Mouse (Mus musculus): ENCODE results near the gene Ggta1. TPM values are rescaled to one million over a fixed set of nuclear protein-coding genes. Genes with fewer than 3 reads are reported as not detected.

Gene Ggta1
- total and polyA plus RNA-seq, 3 experiments, result 40.5 to 55.8 (median 46.9) TPM

DNA sequence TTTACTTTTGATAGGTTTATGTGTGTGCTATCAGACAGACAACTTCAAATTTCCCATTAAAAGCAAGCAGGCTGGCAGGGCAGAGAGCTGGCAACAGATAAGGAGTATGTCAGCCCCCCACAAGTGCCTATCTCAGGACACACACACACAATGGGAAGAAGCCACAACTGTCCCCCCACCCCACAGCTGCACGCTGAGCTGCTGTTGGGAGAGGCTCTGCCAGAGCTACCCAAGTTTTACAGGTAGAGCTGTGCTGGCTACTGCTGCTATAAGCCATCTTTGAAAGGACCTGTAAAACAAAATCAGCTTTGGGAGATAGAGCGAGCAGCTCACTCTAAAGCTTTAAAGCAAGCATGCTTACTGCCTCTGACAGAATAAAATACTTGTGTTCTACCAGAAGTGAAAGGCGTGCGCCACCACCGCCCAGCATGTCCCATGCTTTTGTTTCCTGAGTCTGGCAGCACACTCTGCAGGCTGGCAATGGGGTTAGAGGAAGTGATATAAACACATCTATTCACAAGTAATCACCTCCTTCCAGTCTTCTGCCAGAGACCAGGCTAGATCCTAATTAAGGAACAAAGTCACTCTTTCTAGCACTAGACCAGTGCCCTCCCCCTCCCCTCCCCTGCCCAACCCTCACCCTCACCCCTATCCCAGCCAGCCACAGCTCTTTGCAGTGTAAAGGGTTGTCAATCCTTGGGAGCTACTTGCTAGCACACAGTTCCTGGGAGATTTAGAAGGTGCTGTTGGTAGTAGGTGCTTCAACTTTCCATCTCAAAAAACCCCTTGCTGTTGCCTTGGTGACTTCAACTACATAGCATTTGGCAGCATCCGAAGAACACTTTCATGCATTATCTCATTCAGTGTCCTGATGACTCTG, 43.5 kb upstream of the Ggta1 start:
- H3K4me2 ChIP-seq (ENCODE audit: insufficient read depth, low read depth, poor library complexity, severe bottlenecking), result no peak overlapping the region
- no peak for TF ChIP-seq MEF2A (IDR thresholded peaks at IDR 0.05; ENCODE audit: borderline replicate concordance, low read depth, low read length)
- H3K9me3 ChIP-seq (replicated peaks; ENCODE audit: low read length), result no peaks in the 10 kb centered on the region
- H3K27ac ChIP-seq (ENCODE audit: insufficient read depth, low read depth), result no peak overlapping the region
- H3K36me3 ChIP-seq (replicated peaks in 1 of 2; ENCODE audit: control insufficient read depth in 1 of 2, insufficient read depth in 1 of 2, low read length in 1 of 2), result no peaks in the 10 kb centered on the region
- dilution Hi-C loops (cut with MboI; ENCODE audit: extremely low pct_ligation_motif_present, extremely low pct_unique_long_range_greater_than_20kb, low sequenced_read_pairs) (no loop called here), in situ Hi-C loops (cut with MboI; ENCODE audit: low pct_ligation_motif_present, low pct_unique_long_range_greater_than_20kb, low sequenced_read_pairs) (loop anchor here (10.0 kb wide), 1 partner anchor 212 kb away; no protein-coding TSS in a partner anchor)
- no peak for DNase-seq (ENCODE audit: extremely low read depth)
- H3K4me1 ChIP-seq (ENCODE audit: control insufficient read depth in 1 of 2, insufficient read depth in 2 of 2), result peaks cover 25 to 88% of the 10 kb centered on the region in 2 experiments
- H3K27me3 ChIP-seq (replicated peaks), result no peaks in the 10 kb centered on the region
- no peak overlapping the region for H3K4me3 ChIP-seq (replicated peaks in 1 of 3; ENCODE audit: low read depth in 2 of 3, low read length in 2 of 3, poor library complexity in 1 of 3)
- no peak overlapping the region for H3K9ac ChIP-seq (ENCODE audit: insufficient read depth, low read depth)
- H3K79me2 ChIP-seq (replicated peaks; ENCODE audit: control insufficient read depth, extremely low read depth, insufficient read depth, poor library complexity, severe bottlenecking), result no peaks in the 10 kb centered on the region

- peak; percentile 49 for TF ChIP-seq ZNF384 (IDR thresholded peaks at IDR 0.05; ENCODE audit: low read depth, low read length)
- TF ChIP-seq IRF4 (IDR thresholded peaks at IDR 0.05; ENCODE audit: low read depth, low read length), result no peak
- H3K36me3 ChIP-seq (replicated peaks in 1 of 2; ENCODE audit: control insufficient read depth in 1 of 2, insufficient read depth in 1 of 2, low read length in 1 of 2), result no peaks in the 10 kb centered on the region
- no peak for DNase-seq (ENCODE audit: extremely low read depth)
- H3K4me2 ChIP-seq (ENCODE audit: insufficient read depth, low read depth, poor library complexity, severe bottlenecking), result no peak overlapping the region
- dilution Hi-C loops (cut with MboI; ENCODE audit: extremely low pct_ligation_motif_present, extremely low pct_unique_long_range_greater_than_20kb, low sequenced_read_pairs) (no loop called here), in situ Hi-C loops (cut with MboI; ENCODE audit: low pct_ligation_motif_present, low pct_unique_long_range_greater_than_20kb, low sequenced_read_pairs) (loop anchor here (10.0 kb wide), 1 partner anchor 211 kb away; no protein-coding TSS in a partner anchor)
- peaks cover 4% of the 10 kb centered on the region for H3K9me3 ChIP-seq (replicated peaks; ENCODE audit: low read length)
- H3K27me3 ChIP-seq (replicated peaks), result no peaks in the 10 kb centered on the region
- no peak overlapping the region for H3K4me3 ChIP-seq (replicated peaks in 1 of 3; ENCODE audit: low read depth in 2 of 3, low read length in 2 of 3, poor library complexity in 1 of 3)
- H3K27ac ChIP-seq (ENCODE audit: insufficient read depth, low read depth), result no peak overlapping the region
- H3K4me1 ChIP-seq (ENCODE audit: control insufficient read depth in 1 of 2, insufficient read depth in 2 of 2), result peaks cover 25 to 86% of the 10 kb centered on the region in 2 experiments
- no peaks in the 10 kb centered on the region for H3K79me2 ChIP-seq (replicated peaks; ENCODE audit: control insufficient read depth, extremely low read depth, insufficient read depth, poor library complexity, severe bottlenecking)
- H3K9ac ChIP-seq (ENCODE audit: insufficient read depth, low read depth), result no peak overlapping the region
These were observed 42.7 kb upstream of the Ggta1 start for GRCm38 (mm10) chr2:35505519-35506286.

DNA sequence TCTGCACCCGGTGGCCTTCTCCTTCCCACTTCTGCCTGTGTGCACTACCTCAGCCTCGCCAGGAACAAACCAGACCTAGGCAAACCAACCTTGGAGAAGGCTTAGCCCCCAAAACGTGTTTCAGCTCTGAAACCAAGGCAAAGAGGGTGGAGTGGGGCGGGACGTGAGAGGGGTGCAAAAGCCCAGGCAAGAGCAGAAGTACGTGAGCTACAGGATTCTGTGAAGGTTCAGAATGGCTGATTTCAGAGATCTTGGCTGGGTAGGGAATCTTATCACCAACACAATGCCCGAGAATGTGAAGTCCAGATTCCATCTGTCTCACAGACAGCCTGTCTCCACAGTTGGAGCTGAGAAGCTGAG, 41.4 kb upstream of the Ggta1 start:
- H3K79me2 ChIP-seq (replicated peaks; ENCODE audit: control insufficient read depth, extremely low read depth, insufficient read depth, poor library complexity, severe bottlenecking), result no peaks in the 10 kb centered on the region
- H3K4me2 ChIP-seq (ENCODE audit: insufficient read depth, low read depth, poor library complexity, severe bottlenecking), result no peak overlapping the region
- dilution Hi-C loops (cut with MboI; ENCODE audit: extremely low pct_ligation_motif_present, extremely low pct_unique_long_range_greater_than_20kb, low sequenced_read_pairs) (no loop called here), in situ Hi-C loops (cut with MboI; ENCODE audit: low pct_ligation_motif_present, low pct_unique_long_range_greater_than_20kb, low sequenced_read_pairs) (loop anchor here (10.0 kb wide), 1 partner anchor 210 kb away; no protein-coding TSS in a partner anchor)
- no peaks in the 10 kb centered on the region for H3K27me3 ChIP-seq (replicated peaks)
- no peak for TF ChIP-seq MEF2A (IDR thresholded peaks at IDR 0.05; ENCODE audit: borderline replicate concordance, low read depth, low read length)
- TF ChIP-seq USF2 (conservative IDR thresholded peaks at IDR 0.05; ENCODE audit: low read depth, low read length), result no peak
- TF ChIP-seq TCF12 (IDR thresholded peaks at IDR 0.05; ENCODE audit: low read depth, low read length), result no peak
- no peak for TF ChIP-seq CTCF (conservative IDR thresholded peaks at IDR 0.05 in 1 of 2, IDR thresholded peaks at IDR 0.05 in 1 of 2; ENCODE audit: low read depth in 2 of 2, low read length in 2 of 2)
- no peak for TF ChIP-seq SMC3 (IDR thresholded peaks at IDR 0.05; ENCODE audit: low read depth, low read length)
- no peak for TF ChIP-seq RCOR1 (conservative IDR thresholded peaks at IDR 0.05; ENCODE audit: low read depth, low read length)
- no peak for TF ChIP-seq POLR2A (IDR thresholded peaks at IDR 0.05; ENCODE audit: low read depth, low read length)
- TF ChIP-seq NRF1 (IDR thresholded peaks at IDR 0.05; ENCODE audit: low read depth, low read length), result no peak
- TF ChIP-seq MAFK (IDR thresholded peaks at IDR 0.05; ENCODE audit: insufficient replicate concordance, low read length), result no peak
- no peak for TF ChIP-seq JUND (conservative IDR thresholded peaks at IDR 0.05; ENCODE audit: low read depth, low read length)
- TF ChIP-seq GABPA (IDR thresholded peaks at IDR 0.05; ENCODE audit: insufficient replicate concordance, low read depth, low read length), result no peak
- TF ChIP-seq NELFE (IDR thresholded peaks at IDR 0.05; ENCODE audit: low read depth, low read length), result no peak
- TF ChIP-seq RAD21 (IDR thresholded peaks at IDR 0.05; ENCODE audit: low read depth, low read length), result no peak
- no peak for TF ChIP-seq SIN3A (IDR thresholded peaks at IDR 0.05; ENCODE audit: low read length)
- TF ChIP-seq IRF4 (IDR thresholded peaks at IDR 0.05; ENCODE audit: low read depth, low read length), result no peak
- TF ChIP-seq CHD2 (IDR thresholded peaks at IDR 0.05; ENCODE audit: low read length), result no peak
- no peak for TF ChIP-seq ELF1 (IDR thresholded peaks at IDR 0.05; ENCODE audit: low read depth, low read length)
- TF ChIP-seq EP300 (IDR thresholded peaks at IDR 0.05; ENCODE audit: low read length), result no peak
- no peak for TF ChIP-seq JUN (IDR thresholded peaks at IDR 0.05; ENCODE audit: insufficient read depth, low read depth, low read length)
- H3K4me3 ChIP-seq (replicated peaks in 1 of 3; ENCODE audit: low read depth in 2 of 3, low read length in 2 of 3, poor library complexity in 1 of 3), result no peak overlapping the region
- no peaks in the 10 kb centered on the region for H3K36me3 ChIP-seq (replicated peaks in 1 of 2; ENCODE audit: control insufficient read depth in 1 of 2, insufficient read depth in 1 of 2, low read length in 1 of 2)
- H3K9ac ChIP-seq (ENCODE audit: insufficient read depth, low read depth), result no peak overlapping the region
- no peak overlapping the region for H3K27ac ChIP-seq (ENCODE audit: insufficient read depth, low read depth)
- peaks cover 26 to 81% of the 10 kb centered on the region in 2 experiments for H3K4me1 ChIP-seq (ENCODE audit: control insufficient read depth in 1 of 2, insufficient read depth in 2 of 2)
- no peak for DNase-seq (ENCODE audit: extremely low read depth)
- peaks cover 7% of the 10 kb centered on the region for H3K9me3 ChIP-seq (replicated peaks; ENCODE audit: low read length)

All from CH12.LX (cell line).